Mouse (Mus musculus): Measurements from ENCODE around the gene Angptl6.
A peak's percentile ranks its signal among the peaks of the same experiment; 100 is the strongest.
"Not testable (repeated sequence)": the region's sequence is repeated elsewhere in the genome, so short reads cannot be mapped to it uniquely, and the experiment has no call there.

The Angptl6 gene

DNA sequence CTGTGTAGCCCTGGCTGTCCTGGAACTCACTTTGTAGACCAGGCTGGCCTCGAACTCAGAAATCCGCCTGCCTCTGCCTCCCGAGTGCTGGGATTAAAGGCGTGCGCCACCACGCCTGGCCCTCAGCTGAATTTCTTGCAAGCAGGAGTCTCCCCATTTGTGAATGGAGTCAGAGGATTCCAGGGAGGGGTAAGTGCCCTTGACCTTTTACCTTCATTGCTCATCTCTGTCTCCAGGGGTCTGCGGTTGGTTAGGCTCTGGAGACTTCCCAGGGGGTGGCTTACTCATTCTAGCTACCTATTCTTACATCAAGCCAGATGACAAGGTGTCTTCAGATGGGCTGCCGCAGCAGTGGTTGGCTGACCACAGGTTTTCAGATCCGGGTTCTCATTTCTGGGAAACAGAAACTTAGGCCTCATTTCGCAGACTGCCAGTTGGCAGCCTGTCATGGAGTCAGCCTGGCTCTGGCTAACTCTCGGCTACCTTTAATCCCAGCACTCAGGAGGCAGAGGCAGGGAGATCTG, 44.0 kb downstream of the Angptl6 start:
- not testable (repeated sequence) for DNase-seq

DNA sequence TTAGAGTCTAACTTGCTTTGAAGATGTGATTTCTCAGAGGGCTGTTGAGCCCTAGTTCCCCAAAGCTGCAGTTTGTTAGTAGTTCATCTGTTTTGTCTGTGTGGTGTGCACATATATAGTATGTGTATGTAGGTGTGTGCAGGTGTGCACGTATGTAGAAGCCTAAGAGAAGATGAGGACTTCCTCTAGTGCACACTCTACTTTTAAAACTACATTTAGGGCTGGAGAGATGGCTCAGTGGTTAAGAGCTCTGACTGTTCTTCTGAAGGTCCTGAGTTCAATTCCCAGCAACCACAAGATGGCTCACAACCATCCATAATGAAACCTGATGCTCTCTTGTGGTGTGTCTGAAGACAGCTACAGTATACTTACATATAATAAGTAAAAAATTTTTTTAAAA, 44.6 kb downstream of the Angptl6 start:
- no peak for DNase-seq

DNA sequence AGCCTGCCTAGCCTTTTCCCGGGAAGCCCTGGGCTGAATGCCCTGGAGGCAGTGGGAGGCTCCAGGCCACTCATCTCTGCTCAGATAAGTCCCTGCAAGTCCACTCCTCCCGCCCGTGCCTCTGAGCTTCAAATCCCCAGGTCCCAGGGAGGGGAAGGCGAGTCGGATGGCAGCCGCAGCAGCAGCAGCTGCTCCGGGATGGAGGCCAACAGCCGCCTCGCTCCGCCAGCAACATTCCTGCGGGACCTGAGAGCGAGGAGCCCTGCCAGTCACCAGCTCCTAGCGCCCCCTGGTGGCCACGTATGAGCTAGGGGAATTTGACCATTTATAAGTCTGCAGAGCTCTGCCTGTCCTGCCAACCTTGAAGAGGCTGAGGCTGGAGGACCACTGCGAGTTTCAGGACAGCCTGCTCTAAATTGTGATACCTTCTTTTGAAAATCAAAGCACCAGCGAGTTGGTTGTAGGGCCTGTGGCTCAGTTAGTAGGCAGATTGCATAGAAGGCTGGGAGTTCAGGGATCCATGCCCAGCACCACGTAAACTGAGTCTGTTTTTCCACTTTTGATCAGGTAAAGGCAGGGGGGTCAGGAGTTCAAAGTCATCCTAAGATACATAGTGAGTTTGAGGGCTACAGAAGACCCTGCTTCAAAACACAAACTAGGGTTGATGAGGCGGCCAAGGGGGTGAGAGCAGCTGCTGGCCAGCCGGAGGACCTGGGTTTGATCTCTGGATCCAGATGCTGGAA, 48.5 kb downstream of the Angptl6 start:
- peak; percentile 88 for DNase-seq

DNA sequence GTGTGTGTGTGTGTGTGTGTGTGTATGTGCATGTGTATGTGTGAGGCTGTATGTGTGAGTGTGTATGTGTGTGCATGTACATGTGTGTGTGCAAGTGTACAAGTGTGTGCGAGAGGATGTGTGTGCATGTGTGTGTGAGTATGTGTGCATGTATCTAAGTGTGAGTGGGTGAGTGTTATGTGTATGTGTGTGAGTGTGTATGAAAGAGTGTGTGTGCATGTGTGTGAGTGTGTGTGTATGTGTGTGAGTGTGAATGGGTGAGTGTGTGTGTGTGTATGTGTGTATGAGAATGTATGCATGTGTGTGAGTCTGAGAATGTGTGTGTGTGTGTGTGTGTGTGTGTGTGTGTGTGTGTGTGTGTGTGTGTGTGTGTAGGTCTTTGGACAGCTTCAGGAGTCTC, 51.4 kb downstream of the Angptl6 start:
- no peak for DNase-seq

DNA sequence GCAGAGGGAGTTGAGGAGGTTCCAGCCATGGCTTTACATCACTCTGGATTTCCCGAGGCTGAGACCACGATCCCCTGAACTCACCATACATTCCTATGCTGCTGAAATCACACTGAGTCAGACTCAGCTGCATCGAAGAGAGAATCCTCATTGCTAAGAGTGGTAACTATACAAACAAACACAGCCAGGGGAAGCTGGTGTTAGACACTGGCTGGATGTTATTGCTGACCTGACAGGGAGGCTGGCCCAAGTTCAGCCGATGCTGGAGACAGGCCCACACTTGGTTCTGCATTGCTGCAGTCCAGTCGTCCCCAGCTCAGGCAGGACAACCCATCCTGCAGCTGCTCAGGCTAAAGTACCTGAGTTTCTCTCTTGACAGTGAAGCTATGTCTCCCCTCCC, 53.7 kb downstream of the Angptl6 start:
- no peak for DNase-seq
